Mouse (Mus musculus) gastrocnemius, adult 18-20 months (tissue): ENCODE measurements around the gene Mapkapk2. TPM values are rescaled to one million over a fixed set of nuclear protein-coding genes. Genes with fewer than 3 reads are reported as not detected.
A peak's percentile ranks its signal among the peaks of the same experiment; 100 is the strongest.
"Not testable (repeated sequence)": the region's sequence is repeated elsewhere in the genome, so short reads cannot be mapped to it uniquely, and the experiment has no call there.

Experiments
- DNase-seq: peaks from one replicate; pipeline ENCODE4 v3.0.0; 2021; ENCODE audit warnings: low spot score
- long read RNA-seq, 2 experiments: library from polyadenylated mRNA; stranded (forward); transcript quantifications; one replicate each; pipeline ENCODE4 v2.0.0; 2021
- total RNA-seq, 2 experiments: library from RNA; stranded (reverse); gene quantifications; 2 replicates each; pipeline ENCODE4 v1.2.3; 2021

The Mapkapk2 gene
- 100 to 1,000 TPM; 217 to 250 TPM for total RNA-seq
- long read RNA-seq, experiment 1, transcript Mapkapk2-201 (10 exons, 2,854 nt): major isoform, 316 of 349 reads
- long read RNA-seq, experiment 1, partial matches to known transcripts: 24 of 349 reads
- long read RNA-seq, experiment 1, other reads (novel, unspliced or antisense): 9 of 349 reads
- long read RNA-seq, experiment 2, transcript Mapkapk2-201 (10 exons, 2,854 nt): major isoform, 277 of 318 reads
- long read RNA-seq, experiment 2, partial matches to known transcripts: 33 of 318 reads
- long read RNA-seq, experiment 2, other reads (novel, unspliced or antisense): 8 of 318 reads

- peak; percentile 92 for DNase-seq
These were observed at the start of gene Mapkapk2 for GRCm38 (mm10) chr1:131097700-131098094. Mapkapk2 (minus strand) TSS chr1:131097826.

DNA sequence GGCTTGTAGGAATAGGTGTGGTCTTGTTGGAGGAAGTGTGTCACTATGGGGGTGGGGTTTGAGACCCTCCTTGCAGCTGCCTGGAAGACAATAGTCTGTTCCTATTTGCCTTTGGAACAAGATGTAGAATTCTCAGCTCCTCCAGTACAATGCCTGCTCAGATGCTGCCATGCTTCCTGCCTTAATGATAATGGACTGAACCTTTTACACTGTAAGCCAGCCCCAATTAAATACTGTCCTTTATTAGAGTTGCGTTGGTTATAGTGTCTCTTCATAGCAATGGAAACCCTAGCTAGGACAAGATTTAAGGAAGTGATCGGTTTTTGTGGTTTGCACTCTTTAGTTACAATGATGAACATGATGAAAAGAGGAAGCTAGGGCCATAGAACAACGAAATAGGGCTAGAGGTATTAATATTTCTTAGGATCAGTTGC lies 48.6 kb upstream of the Mapkapk2 start:
- no peak for DNase-seq

GRCm38 (mm10) chr1:131145222-131145621 lies 47.6 kb upstream of the Mapkapk2 start:
- not testable (repeated sequence) for DNase-seq

- DNase-seq: no peak
These were observed 44.8 kb upstream of the Mapkapk2 start for GRCm38 (mm10) chr1:131142472-131142871.

GRCm38 (mm10) chr1:131141449-131141848 lies 43.8 kb upstream of the Mapkapk2 start:
- DNase-seq: no peak

DNA sequence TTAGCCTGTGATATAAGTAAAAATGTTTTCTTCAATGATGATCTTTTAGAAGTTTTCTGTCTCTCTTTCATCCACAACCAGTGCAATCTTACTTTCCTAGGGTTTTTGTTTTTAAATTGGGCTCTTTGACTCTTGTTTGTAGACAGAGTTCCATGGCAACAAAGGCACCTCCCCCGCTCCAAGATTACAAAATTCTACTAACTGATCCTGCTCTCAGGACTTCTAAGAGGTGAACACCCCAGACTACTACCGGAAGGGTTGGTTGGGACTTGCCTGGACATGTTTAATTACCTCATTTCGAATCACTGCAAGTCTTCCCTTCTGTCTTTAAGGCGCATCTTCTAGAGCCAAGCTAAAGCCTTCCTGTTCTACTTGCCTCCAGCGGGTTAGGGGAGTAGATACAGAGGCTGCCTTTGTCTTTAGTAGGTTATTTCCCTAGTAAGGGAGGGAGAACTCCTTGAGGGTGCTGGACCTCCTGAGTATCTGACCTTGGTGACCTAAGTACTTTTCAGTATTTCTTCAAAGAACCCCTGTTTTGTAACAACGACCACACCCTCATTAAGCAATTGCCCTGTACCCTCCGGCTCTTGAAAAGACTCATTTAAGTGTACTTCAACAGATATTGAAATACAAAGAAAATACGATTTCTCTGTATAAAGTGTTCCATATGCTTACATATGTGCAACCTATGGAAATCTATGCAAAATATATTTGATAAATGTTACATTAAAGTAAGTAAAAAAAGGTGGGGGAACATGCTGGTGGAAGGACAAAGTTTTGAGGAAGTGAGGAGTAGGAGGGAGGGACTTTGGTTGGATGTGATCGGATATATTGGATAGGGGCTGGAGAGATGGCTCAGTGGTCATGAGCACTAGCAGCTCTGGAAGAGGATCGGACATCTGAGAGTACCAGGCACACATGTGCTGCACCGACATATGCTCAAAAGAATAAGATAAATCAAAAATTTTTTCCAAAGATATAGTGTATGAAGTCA lies 41.8 kb upstream of the Mapkapk2 start:
- DNase-seq: no peak

- peak; percentile 85 for DNase-seq
These were observed 40.8 kb upstream of the Mapkapk2 start, which contains the start of gene Dyrk3 for GRCm38 (mm10) chr1:131138191-131139016. Dyrk3 (minus strand) TSS chr1:131138340.

- no peak for DNase-seq
These were observed 40.1 kb upstream of the Mapkapk2 start for GRCm38 (mm10) chr1:131137717-131138118.

DNA sequence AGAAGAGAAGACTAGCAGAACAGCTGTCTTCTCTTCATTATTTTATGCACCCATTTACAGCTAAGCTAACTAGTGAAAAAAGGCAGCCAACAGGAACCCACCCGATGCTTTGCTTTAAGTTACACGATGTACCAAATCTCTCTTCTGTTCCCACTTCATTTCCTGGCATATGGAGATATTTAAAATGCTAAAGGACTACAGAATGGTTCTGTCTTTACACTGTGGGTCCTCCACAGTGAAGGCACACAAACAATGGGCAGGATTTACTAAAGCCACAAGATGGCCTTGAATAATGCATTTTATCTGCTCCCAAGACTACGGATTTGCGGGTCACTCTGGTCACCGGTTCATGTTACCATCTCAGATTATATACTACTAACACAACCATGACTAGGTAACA lies 39.5 kb upstream of the Mapkapk2 start:
- no peak for DNase-seq

GRCm38 (mm10) chr1:131135960-131136629 lies 38.5 kb upstream of the Mapkapk2 start:
- DNase-seq: no peak

GRCm38 (mm10) chr1:131134942-131135522 lies 37.4 kb upstream of the Mapkapk2 start:
- no peak for DNase-seq

DNA sequence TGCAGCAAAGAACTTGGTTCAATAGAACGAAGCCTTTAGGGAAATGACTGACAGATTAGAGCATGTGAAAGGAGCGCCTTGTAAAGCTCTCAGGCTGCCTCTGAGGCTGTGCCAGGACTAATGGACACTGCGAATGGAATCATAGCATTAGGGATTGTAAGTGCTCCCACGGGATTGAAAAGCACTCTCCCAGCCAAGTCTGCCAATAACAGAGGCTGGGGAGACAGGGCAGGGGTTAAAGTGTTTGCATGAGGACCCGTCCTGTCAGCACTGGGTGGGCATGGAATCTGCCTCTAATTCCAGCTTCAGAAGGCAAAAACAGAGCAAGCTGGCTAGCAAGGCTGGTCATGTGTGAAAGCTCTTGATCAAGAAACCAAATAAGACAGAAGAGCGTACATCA lies 36.6 kb upstream of the Mapkapk2 start:
- DNase-seq: no peak

DNA sequence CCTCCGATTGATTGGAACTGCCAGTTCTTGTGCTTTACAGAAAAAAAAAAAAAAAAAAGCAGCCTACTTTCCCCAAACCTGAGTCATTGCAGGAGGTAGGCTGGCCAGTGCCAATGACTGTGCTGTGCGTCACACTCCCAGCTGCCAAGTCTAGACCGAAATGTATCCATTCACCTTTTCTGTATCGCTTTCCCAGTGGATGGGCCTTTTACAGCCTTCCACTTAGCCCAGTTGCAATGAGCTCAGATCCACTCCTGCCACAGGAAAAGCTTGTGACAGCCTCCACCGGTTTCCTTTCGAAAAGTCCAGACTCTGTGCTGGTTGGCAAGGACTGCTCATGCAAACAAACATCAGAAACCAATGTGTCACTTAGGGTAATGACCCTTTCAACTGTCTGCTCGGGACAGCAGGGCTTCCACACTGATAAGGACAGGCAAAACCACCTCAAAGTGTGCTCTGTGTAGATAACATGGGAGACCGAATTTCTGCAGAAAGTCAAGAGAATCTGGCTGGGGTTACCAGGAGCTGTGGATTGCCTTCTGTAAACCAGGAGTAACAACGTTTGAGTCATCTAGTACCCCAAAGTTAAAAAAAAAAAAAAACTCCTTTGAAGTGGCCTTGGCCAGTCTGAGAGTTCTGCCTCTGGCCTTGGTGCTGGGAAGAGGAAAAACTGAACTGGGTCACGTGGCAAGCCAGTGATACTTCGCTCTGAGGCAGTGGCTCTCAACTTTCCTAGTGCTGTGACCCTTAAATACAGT lies 28.5 kb upstream of the Mapkapk2 start:
- no peak for DNase-seq

DNA sequence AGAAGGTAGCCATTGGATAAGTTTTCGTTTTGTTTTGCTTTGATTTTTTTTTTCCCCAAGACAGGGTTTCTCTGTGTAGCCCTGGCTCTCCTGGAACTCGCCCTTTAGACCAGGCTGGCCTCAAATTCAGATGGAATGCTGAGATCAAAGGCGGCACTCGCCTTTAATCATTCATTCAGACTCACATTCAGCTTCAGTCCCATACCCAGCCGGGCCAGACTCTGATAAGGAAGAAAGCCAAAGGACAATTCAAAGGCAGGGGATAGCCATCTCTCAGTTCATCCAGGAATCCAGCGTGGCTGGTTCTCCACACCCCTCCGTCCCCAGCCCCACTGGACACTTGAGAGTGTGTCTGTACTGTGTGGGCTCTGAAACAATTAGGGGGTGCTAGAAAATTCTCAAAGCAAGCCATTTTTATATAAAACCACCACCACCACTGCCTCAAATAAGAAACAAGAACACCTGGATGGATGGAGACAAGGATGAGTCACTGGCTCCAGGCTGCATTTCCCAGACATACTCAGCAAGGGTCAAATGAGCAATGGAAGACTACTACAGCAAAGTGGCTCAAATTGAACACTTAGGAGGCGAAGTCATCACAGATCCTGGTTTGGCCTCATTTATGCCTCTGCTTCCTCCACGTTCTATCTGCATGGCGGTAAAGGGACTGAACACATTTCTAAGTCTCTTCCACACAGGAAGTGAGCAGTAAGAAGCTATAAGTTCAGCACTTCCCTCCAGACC lies 26.1 kb upstream of the Mapkapk2 start:
- no peak for DNase-seq

GRCm38 (mm10) chr1:131121987-131122386 lies 24.4 kb upstream of the Mapkapk2 start:
- DNase-seq: no peak

- DNase-seq: no peak
These were observed 21.4 kb upstream of the Mapkapk2 start for GRCm38 (mm10) chr1:131119026-131119425.

DNA sequence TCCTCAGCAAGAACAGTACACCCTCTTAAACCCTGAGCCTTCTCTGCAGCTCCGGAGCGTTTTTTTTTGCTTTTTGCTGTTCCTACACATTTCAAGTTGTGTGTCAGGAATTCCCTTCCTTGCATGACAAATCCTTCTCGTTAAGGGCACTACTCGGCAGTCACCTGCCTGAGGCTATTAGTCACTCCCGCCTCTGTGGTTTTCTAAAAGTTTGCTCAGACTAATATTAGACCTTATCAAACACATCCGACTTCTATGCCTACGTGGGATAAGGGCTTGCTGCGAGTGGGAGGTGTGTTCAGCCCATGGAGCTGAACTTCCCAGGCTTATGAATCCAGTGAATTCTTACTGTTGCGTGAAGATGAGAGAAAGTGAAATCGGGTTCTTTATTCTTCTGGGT lies 20.9 kb upstream of the Mapkapk2 start:
- DNase-seq: no peak

DNA sequence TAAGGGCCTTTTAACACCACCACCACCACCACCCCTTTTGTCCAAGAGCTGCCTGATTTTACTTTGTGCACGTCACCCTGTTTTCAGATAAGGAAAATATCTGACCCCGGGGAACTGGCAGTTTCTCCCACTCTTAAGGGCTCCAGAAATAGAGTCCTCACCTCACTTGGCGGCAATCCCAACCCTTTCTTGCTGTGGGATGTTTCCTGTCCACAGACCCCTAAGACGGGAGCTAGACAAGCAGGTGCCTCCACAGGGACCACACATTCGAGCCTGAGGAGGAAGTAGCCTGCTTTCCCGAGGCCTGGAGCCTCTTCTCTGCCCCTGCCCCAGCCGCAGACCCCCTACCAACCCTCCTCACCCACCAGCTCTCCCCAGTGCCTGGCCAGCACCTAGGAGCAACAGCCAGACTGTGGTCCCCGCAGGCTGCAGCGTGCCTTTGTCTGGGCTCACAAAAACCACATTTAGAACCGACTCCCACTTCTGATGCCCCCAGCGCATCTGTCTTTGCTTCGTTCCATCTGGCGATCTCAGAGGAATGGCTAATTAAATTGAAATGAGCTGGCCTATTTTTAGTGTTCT lies 18.9 kb upstream of the Mapkapk2 start:
- no peak for DNase-seq

- DNase-seq: peak; percentile 65
These were observed 18.3 kb upstream of the Mapkapk2 start for GRCm38 (mm10) chr1:131115932-131116331.
